Mouse (Mus musculus): ENCODE data around the gene Cpt2.

Cpt2 gene

DNA sequence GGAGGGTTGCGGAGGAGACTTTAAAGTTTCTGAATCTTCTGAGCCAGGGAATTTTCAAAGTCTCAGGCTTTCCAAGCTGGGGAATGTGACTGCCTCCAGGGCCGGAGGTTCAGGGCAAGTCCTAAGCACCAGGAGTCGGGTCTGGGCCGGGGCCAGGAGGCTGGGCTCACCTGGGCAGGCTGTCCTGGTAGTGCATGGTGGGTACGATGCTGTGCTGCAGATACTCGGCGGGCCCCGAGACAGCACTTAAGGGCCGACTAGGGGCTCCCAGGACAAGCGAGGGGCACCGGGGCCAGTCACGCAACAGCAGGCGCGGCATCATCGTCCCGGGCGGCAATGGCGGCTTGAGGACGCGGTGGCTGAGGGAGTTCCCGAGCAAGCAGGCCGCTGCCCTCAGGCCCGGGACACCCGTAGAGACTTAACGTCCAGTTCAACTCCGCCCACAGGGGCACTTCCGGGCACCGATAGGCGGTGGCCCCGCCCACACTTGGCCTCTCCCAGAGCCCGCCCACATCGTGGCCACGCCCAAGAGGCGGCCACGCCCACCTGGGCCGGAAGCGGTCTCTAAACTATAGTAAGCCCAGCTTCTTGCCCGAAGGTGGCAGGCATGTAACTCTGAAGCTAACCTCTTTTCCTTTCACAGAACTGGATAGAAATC lies at the start of gene Cpt2:
Gene Cpt2, minus strand, starts transcription at position 466 of the 658 bp plus-strand sequence.
- in situ Hi-C loops (cut with MboI, MseI): no loop called here

DNA sequence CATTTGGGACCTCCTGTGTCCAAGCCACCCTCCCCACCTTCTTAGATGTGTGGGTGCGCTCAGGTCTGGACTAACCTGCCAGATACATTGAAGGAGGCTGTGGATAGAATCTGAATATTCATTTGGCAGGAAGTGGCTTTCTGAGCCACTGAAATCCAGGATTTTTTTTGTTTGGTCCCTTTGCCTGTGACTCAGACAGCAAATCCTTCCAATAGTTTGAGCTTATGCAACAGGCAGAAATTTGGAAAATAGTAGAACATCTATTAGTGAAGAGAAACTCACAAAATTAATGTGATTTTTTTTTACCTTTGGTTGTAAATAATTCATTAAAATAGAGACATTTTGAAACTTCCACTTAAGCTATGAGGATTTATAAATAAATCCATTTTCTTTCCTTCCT lies 47.8 kb upstream of the Cpt2 start:
- in situ Hi-C loops (cut with MboI, MseI): no loop called here

DNA sequence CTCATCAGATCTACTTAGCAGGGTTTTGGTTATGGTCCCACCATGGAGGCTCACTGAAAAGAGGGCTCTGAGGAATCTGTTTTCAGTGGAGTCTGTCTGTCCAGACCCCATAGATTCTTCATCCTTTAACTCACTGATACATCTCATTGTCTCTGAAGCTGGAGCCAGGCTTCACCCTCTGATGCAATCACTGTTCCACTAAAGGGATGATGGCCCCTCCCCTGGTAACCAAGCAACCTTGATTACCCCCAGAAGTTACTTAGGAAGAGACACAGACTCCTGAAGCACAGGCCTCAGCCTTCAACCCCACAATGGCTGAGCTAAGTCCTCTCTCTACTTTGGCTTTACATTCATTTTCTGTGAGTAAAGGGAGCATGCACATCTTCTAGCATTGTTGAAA lies 46.4 kb upstream of the Cpt2 start:
- in situ Hi-C loops (cut with MboI, MseI): no loop called here

DNA sequence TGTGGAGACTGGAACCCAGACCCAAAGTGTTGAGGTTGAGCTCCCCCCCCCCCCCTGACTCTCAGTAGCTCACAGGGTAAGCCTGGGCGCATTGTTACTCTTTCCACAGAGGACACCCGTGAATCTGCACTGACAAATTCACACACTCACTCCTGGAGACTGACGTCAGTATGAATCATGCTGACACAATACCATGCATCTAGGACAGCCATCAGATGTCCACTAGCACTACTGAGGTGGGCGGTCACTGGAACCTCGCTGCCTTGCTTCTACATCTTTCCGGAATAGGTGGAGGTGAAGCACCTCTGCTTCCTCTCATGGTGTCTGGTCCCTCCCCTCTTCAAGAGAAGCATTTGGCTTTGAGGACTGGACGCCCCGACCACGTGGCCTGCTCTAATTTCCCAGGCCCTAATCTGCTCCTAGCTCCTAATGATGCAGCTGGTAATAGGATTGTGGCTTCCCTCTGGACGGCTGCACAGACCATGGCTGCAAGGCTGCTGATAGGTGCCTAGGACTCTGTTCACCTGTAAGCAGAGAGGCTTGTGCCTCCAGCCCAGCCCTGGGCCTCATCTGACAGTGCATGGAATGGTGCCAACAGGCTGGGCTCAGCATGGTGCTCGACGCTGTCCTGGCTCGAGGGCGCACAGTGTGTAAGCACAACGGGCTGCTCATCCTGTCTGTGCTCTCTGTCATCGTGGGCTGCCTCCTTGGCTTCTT lies 44.7 kb upstream of the Cpt2 start, which contains the start of gene Slc1a7:
Gene Slc1a7, plus strand, starts transcription at position 367 of the 717 bp plus-strand sequence.
- in situ Hi-C loops (cut with MboI, MseI): no loop called here

DNA sequence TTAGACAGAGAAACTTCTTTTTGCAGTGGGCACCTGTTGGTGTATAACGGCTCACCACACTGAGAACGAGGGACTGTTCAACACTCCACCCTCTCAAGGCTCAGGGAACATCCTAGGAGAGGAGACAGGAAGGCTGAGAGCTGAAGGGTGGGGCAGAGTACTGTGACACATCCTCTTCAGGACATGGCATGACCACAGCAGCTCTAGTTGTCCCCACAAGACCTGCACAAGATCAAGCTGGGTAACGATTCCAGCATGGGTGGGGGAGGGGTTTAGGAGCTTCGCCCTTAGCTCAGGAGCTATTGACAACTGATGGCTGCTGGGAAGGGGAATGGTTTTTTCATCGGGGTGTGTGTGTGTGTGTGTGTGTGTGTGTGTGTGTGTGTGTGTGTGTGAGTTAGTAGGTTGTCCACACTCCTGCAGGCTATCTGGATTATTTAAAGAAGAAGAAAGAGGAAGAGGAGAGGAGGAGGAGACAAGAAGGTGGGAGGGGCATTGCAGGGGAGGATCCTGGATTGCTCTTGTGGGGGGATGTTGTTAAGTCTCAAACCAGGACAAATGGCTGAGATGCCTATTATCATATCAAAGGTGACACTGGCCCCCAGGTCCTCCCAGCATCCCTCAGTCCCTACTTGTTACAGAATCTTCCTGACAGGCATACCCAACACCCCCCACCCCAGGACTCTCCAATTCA lies 43.2 kb upstream of the Cpt2 start:
- in situ Hi-C loops (cut with MboI, MseI): no loop called here

DNA sequence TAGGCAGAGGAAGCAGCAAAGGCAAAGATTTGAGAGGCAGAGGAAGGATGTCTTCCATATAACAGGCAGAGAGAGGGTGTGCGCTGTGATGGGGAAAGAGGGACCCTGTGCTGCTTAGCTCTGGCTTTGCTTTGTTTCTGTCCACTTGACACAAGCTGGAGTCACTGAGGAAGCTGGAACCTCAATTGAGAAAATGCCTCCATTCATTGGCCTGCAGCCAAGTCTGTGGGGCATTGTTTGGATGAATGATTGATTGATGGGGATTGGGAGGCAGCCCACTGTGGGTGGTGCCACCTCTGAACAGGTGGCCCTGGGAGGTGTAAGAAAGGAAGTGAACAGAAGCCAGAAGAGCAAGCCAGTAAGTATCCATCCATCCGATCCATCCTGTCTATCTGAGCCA lies 39.4 kb upstream of the Cpt2 start:
- in situ Hi-C loops (cut with MboI, MseI): no loop called here

DNA sequence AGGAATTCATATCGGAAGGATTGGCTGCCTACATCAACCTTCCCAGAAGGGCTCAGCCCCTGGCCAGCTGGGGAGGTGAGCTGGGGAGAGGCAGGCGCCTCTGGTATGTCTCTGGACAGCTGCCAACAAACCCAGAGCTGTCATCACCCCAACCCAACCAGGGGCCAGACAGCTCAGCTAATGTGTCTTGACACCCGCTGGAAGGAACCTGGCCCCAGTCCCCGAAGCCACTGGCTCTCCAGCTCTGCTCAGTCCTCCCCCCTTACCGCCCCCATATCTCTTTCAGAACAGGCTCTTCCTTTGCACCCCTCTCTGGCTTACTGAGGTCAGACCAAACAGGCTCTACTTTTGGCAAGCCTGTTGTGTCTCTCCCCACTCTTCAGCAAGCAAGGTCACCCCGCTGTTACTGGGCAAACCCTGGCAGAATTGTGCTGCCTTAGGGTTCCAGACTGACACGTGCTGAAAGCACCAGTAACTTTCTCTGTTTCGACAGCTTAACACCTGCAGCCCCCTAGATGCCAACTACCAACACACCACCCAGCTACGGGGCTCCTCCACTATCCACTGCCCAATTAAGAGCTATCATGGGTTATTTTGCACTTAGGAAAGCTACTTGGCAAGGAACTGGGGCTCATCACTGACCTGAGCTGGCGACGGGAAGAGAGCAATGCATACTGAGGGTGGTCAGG lies 38.8 kb upstream of the Cpt2 start:
- in situ Hi-C loops (cut with MboI, MseI): no loop called here

DNA sequence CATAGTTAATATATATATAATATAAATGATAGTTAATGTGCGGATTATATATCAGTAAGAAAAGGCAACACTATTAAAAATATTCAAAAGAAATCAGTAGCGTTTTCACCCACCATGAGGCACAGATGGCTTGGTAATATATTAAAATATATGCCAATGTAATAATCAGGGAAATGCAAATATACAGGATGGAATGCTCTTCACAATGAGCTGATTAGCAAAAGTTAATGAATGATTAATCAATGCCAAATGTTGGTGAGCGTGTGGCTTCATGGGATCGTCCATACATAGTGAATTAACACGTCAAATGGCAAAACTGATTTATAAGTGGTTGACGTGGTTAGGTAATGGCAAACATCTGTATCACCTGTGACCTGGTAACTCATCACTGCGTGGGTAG lies 35.1 kb upstream of the Cpt2 start:
- in situ Hi-C loops (cut with MboI, MseI): no loop called here

DNA sequence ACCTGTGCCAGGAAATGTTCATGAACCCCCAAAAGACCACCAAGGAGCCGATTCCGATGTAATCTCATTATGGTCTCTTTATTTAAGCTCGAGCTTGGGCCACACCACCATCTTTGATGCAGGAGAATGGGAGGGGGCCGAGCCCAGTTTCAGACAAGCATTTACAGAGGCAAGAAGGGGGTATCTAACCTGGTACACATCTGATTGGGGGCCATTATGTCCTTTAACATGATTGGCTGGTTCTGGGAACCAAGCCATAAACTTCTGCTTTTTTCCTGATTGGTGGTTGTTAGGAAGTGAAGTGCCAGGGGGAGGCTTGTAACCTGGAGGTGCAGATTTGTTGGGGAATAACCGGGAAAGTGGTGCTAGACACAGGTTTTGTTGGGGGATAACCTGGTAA lies 32.3 kb upstream of the Cpt2 start:
- in situ Hi-C loops (cut with MboI, MseI): no loop called here

DNA sequence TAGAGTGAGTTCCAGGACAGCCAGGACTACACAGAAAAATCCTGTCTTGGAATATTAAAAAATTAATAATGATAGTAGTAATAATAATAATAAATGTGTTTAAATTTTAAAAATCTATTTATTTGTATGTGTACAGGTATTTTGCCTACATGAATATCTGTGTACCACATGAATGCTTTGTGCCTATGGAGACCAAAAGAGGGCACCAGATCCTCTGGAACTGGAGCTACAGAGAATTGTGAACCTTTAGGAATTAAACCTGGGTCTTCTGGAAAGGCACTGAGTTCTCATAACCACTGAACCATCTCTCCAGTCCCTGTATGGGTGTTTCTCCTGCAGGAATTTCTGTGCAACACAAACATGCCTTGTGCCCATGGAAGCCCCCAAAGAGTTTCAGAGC lies 29.4 kb upstream of the Cpt2 start:
- in situ Hi-C loops (cut with MboI, MseI): no loop called here

DNA sequence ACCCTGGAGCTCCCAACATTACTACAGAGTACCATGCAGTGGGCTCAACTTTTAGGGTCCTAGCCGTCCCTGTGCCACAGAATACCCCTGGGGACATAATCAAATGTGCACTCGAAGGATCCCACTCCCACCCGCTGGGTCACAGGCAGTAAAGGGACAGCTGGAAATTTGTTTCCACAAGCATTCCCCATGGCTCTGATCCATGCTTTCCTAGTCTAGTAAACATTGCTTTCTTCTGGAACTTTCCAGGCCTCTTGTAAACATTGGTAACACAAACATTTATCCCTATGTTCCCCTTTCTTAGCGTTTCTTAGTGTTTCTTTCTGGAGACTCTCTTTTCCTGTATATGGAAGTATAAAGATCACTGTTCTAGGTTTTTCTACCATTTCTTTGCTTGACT lies 26.5 kb upstream of the Cpt2 start:
- in situ Hi-C loops (cut with MboI, MseI): no loop called here

DNA sequence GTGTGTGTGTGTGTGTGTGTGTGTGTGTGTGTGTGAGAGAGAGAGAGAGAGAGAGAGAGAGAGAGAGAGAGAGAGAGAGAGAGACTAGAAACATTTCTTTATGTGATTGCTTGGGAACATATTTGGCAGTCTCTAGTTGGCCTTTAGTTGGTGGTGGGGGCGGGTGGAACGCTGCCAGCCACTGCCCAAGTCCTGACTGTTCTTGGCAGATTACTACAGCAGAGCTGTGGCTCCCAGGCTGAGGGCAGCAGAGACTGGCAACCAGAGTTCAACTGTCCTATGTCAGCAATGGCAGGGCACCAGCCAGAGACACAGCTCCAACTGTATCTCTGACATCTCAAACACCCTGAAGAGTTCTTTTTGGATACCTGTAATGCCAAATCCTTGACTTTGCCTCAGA lies 20.7 kb upstream of the Cpt2 start:
- in situ Hi-C loops (cut with MboI, MseI): no loop called here

DNA sequence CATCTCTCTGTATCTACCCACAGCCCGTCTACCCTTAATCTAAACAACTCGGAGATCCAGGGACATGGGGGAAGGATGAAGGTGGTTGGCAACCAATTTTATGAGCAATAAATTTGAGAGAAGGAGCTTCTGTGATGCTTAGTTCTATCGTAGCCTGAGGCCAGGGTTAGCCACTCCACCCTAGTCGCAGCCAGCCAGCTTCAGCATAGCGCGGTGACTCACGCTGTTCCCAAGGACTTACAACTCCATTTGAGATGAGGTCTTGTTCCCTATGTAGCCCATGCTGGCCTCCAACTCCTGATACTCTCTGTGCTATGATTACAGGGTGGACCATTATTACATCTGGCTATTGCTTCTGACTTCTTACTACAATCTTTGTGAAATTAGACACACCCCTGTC lies 19.3 kb upstream of the Cpt2 start:
- in situ Hi-C loops (cut with MboI, MseI): no loop called here

DNA sequence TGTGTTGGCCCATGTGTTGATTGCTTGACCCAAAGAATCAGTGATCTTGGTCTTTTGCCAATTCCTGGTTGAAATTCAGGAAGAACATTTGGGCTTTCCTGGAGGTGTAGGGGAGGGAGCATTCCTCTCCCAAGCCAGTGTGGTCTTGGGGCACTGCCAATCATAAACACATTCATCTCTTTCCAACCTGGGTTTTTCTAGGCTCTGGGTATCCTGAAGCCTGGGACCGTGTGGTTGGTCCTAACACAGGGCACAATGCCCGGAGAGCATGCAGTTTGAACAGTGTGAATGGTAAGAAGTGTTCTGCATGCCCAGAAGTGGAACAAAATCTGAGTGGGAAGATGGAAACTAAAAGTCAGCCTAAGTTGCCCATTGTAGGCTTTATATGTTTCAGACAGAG lies 14.7 kb upstream of the Cpt2 start:
- in situ Hi-C loops (cut with MboI, MseI): no loop called here

DNA sequence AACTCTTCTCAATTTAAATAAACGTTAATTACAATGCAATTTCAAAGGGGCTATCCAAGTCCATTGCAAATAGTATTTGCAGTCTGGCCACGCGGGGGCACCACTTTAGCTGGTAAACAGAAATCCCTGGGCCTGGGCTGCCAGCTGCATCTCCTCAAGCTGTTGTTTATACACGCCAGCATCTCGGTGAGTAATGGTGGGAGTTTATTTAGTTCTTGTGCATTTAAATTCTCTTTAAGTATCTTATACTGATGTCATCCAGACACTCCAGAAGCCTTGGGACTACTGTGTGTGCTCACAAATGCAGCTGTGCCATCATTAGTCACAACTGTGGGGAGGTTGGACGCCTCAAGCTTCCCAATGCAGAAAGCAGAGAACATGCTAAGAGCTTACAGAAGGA lies 13.9 kb upstream of the Cpt2 start:
- in situ Hi-C loops (cut with MboI, MseI): no loop called here

DNA sequence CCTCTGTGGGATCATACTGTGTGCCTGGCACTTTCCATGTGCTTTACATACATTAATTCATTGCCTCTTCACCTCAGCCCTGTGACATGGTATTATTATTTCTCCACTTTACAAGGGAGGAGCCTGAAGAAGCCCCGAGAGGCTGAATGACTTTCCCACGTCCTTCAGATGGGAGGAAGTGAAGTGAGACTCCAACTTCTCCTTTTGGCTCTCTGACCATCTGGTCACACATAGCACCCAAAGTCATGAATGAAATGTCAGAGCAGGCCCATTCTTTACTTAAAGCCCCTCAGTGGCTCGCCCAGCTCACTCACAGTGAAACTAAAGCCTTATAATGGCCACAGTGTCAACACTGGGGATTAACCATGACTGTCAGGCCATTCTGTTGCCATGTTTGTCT lies 11.8 kb upstream of the Cpt2 start:
- in situ Hi-C loops (cut with MboI, MseI): no loop called here

DNA sequence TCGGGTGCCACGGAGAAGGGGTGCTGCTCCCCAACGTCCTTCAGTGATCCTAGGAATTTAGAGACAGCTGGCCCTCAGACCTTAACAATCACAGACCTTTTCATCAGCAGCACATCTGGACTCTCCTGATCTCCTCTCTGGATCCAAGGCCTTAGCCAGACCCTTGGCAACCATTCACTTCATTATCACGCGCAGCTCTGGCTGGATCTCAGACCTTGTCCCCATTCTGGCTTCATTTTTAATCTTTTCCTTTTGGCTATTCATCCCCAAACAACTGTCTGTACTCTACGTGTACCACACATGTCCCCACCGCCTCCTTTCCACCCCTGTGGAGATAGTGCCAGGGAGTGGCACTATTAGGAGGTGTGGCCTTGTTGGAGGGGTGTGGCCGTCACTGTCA lies 9.8 kb upstream of the Cpt2 start:
- in situ Hi-C loops (cut with MboI, MseI): no loop called here

DNA sequence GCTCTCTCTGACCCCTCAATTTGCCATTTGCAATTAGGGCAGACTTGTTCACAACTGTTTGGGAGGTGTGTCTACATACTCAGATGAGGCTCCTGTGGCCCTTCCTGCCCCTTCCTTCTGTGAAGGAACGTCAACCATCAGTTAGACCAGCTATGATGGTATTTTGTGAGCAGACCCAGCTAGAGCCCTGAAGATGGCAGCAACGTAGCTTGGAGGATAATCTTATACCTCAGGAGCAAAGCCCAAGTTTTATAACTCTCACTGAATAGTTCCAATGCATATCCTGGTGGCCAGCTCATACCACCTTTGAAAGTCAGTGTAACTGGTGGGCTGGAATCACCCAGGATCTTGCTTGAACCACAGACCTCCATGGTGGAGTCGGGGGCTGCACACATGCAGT lies 8.0 kb upstream of the Cpt2 start:
- in situ Hi-C loops (cut with MboI, MseI): no loop called here

DNA sequence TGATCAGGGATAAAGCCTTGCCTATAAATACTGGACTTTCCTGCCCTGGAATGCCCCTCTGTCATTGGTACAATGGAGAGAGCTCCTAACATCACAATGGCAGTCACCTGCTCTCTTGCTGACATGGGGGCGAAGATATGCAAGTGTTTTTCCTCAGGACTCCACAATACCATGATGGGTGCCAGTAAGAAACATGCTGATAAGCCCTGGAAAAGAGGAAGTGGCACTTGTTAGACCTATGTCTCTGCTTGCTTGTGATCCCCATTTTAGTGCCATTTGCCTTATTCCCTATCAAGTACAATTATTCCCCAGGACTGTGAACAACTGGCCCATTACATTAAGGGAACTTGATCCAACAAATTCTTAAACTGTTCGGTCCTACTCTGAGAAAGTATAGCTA lies 5.3 kb upstream of the Cpt2 start:
- in situ Hi-C loops (cut with MboI, MseI): no loop called here

DNA sequence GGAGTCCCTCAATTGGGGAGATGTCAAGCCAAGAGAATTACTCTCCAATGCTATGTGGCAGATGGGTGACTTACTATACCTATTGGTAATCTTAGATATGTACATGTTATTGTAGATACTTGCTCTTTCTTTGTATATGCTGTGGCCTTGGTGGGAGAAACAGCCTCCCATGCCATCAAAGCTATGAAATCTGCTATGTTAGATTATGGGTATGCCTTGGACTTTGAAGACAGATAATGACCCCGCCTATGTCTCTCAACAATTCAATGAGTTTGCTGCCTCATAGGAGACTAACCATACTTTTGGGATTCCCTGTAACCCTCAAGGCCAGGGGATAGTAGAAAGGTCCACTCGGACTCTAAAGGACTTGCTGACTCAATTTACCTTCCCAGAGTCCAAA lies 4.9 kb upstream of the Cpt2 start:
- in situ Hi-C loops (cut with MboI, MseI): no loop called here

DNA sequence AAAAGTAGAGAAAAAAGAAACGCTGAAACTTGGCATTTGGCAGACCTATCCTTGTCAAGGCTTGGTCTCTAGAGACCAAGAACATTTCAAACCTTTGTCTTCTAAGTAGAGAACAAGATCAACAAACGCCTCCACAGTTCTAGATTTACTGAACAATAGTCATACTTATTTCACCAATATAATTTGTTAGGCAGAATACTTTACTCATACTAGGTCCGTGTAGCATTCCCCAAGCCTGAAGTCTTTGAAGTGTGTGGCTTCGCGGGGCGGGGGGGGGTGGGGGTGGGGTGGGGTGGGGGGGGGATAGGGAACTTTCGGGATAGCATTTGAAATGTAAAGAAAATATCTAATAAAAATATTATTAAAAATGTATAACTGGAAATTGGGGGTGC lies 389 bp upstream of the Cpt2 start:
- in situ Hi-C loops (cut with MboI, MseI): no loop called here

DNA sequence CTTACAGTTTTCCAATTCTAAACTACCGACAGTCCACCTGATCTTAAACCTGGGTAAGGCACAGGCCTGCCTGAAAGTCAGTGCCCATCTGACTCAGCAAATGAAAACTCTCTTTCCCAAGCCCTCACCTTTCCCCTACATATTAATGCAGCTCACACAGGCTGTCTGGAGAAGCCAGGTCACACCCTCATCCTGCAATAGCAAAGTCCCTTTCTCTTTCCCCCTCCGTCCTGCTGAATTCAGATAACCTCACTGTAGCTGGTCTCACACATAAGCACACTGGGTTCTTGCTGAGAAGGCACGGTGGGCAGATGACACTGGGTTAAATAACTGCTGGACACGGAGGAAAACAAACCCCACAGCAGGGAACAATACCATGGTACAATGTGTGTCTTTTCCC lies 1.5 kb downstream of the Cpt2 start:
- in situ Hi-C loops (cut with MboI, MseI): no loop called here
